Mouse (Mus musculus) inflammation-experienced regulatory T-cells (primary cell): Measurements from ENCODE around the gene Uba1. TPM values are rescaled to one million over a fixed set of nuclear protein-coding genes. Genes with fewer than 3 reads are reported as not detected.

Source experiments
- polyA plus RNA-seq, 2 experiments: library from polyadenylated mRNA; unstranded; fragments of 100-300 nt; shearing (Covaris generic); gene quantifications; one replicate each; pipeline ENCODE4 v1.2.1; 2017

Gene Uba1
- polyA plus RNA-seq: 100 to 1,000 TPM; 199 to 219 TPM

GRCm38 (mm10) chrX:20658026-20658652, at the start of gene Uba1:
Uba1 (plus strand) TSS chrX:20658326.

GRCm38 (mm10) chrX:20617176-20617902, 40.8 kb upstream of the Uba1 start, which contains the start of the genes Rbm10 and Ndufb11:
Rbm10 (plus strand) TSS chrX:20617503.
Ndufb11 (minus strand) TSS chrX:20617619.

GRCm38 (mm10) chrX:20687519-20688067, 29.5 kb downstream of the Uba1 start, which contains the start of gene Cdk16:
Cdk16 (plus strand) TSS chrX:20687954.

GRCm38 (mm10) chrX:20703741-20704290, 45.7 kb downstream of the Uba1 start, which contains the start of gene Usp11:
Usp11 (plus strand) TSS chrX:20703906.

Other genes starting within 250 kb of the Uba1 start
- 1 to 10 TPM; 1.5 to 2.3 TPM for gene Jade3, start 232.6 kb upstream of the Uba1 start, polyA plus RNA-seq
- not detected for gene Rgn, start 108.5 kb upstream of the Uba1 start, polyA plus RNA-seq
- 10 to 100 TPM; 58.5 to 72.9 TPM for gene Rbm10, start 40.8 kb upstream of the Uba1 start, polyA plus RNA-seq
- gene Ndufb11, start 40.7 kb upstream of the Uba1 start, polyA plus RNA-seq: 100 to 1,000 TPM; 152 to 161 TPM
- gene Cdk16, start 29.6 kb downstream of the Uba1 start, polyA plus RNA-seq: 100 to 1,000 TPM in 1 of 2 experiments, 10 to 100 TPM in 1; 72.1 to 112 TPM
- gene Usp11, start 45.6 kb downstream of the Uba1 start, polyA plus RNA-seq: 10 to 100 TPM; 16.2 to 22.6 TPM
- gene Araf, start 139.5 kb downstream of the Uba1 start, polyA plus RNA-seq: 100 to 1,000 TPM; 164 to 204 TPM
- gene Timp1, start 211.8 kb downstream of the Uba1 start, polyA plus RNA-seq: 1 to 10 TPM in 1 of 2 experiments, under 1 TPM in 1; 0.74 to 1.0 TPM